Mouse (Mus musculus) MEL (cell line): ENCODE results near the gene Mfsd13b. TPM values are rescaled to one million over a fixed set of nuclear protein-coding genes. Genes with fewer than 3 reads are reported as not detected.

Source experiments
- DNase-seq: peaks from one replicate; pipeline ENCODE4 v3.0.0; 2011; ENCODE audit warnings: low read depth, low spot score
- H3K27ac ChIP-seq: 2 replicates; pipeline ENCODE4 v1.5.1; 2012; ENCODE audit warnings: low read depth, mild to moderate bottlenecking, control low read depth, low read length, moderate library complexity; ENCODE audit not compliant: control insufficient read depth
- H3K27me3 ChIP-seq, 2 experiments: fragments of 150-350 bp in 1 of 2; sonication (generic) in 1 of 2; 2 replicates each; pipeline ENCODE4 v1.6.1; 2012; ENCODE audit warnings: low read length in 2 of 2, mild to moderate bottlenecking in 2 of 2, improper control_type of control experiment in 1 of 2, moderate library complexity in 1 of 2; ENCODE audit not compliant: insufficient read depth in 2 of 2, control insufficient read depth in 1 of 2
- H3K36me3 ChIP-seq, 2 experiments: 2 replicates each; pipeline ENCODE4 v1.6.1; 2012 to 2014; ENCODE audit warnings: low read length in 2 of 2, improper control_type of control experiment in 1 of 2, inconsistent platforms in 1 of 2, mild to moderate bottlenecking in 1 of 2; ENCODE audit not compliant: insufficient read depth in 2 of 2, control insufficient read depth in 1 of 2
- H3K4me1 ChIP-seq, 2 experiments: fragments of 150-350 bp in 1 of 2; sonication (generic) in 1 of 2; 2 replicates each; pipeline ENCODE4 v1.6.1; 2012; ENCODE audit warnings: low read length in 2 of 2, improper control_type of control experiment in 1 of 2, mild to moderate bottlenecking in 1 of 2; ENCODE audit not compliant: insufficient read depth in 2 of 2, control insufficient read depth in 1 of 2
- H3K4me3 ChIP-seq, 2 experiments: fragments of 150-350 bp in 1 of 2; sonication (generic) in 1 of 2; 2 replicates each; pipeline ENCODE4 v1.5.1; 2012; ENCODE audit warnings: low read depth in 2 of 2, low read length in 2 of 2, mild to moderate bottlenecking in 2 of 2, moderate library complexity in 2 of 2, control low read depth in 1 of 2, improper control_type of control experiment in 1 of 2; ENCODE audit not compliant: control insufficient read depth in 1 of 2, insufficient read depth in 1 of 2
- H3K79me2 ChIP-seq: 2 replicates; pipeline ENCODE4 v1.6.1; 2012; ENCODE audit warnings: mild to moderate bottlenecking, low read length, moderate library complexity; ENCODE audit not compliant: control insufficient read depth, poor library complexity, insufficient read depth
- H3K9ac ChIP-seq: 2 replicates; pipeline ENCODE4 v1.6.1; 2012; ENCODE audit warnings: low read depth, mild to moderate bottlenecking, control low read depth, low read length, moderate library complexity; ENCODE audit not compliant: control insufficient read depth, poor library complexity, severe bottlenecking
- H3K9me3 ChIP-seq: fragments of 150-350 bp; sonication (generic); replicated peaks from 2 replicates; pipeline ENCODE4 v1.6.1; 2012; ENCODE audit warnings: mild to moderate bottlenecking, low read length, improper control_type of control experiment, moderate library complexity; ENCODE audit not compliant: insufficient read depth
- BHLHE40 ChIP-seq: IDR thresholded peaks from 2 replicates; pipeline ENCODE4 v1.6.1; 2012; ENCODE audit warnings: low read depth, mild to moderate bottlenecking, inconsistent platforms, low read length, improper control_type of control experiment, borderline replicate concordance
- CHD1 ChIP-seq: IDR thresholded peaks from 2 replicates; pipeline ENCODE4 v1.6.1; 2012; ENCODE audit warnings: low read depth, mild to moderate bottlenecking, inconsistent platforms, low read length, improper control_type of control experiment
- CHD2 ChIP-seq: IDR thresholded peaks from 2 replicates; pipeline ENCODE4 v1.6.1; 2011; ENCODE audit warnings: low read length, improper control_type of control experiment
- CTCF ChIP-seq, 3 experiments: IDR thresholded peaks in 2 of 3; conservative IDR thresholded peaks in 1 of 3; 2 replicates each; pipeline ENCODE4 v1.5.1; 2011 to 2012; ENCODE audit warnings: low read length in 3 of 3, low read depth in 2 of 3, mild to moderate bottlenecking in 2 of 3, improper control_type of control experiment in 1 of 3, inconsistent platforms in 1 of 3, mixed read lengths in 1 of 3, moderate library complexity in 1 of 3; ENCODE audit not compliant: control insufficient read depth in 1 of 3, insufficient read depth in 1 of 3, poor library complexity in 1 of 3, severe bottlenecking in 1 of 3
- E2F4 ChIP-seq: IDR thresholded peaks from 2 replicates; pipeline ENCODE4 v1.6.1; 2011; ENCODE audit warnings: low read depth, low read length, improper control_type of control experiment, borderline replicate concordance
- ELF1 ChIP-seq: IDR thresholded peaks from 2 replicates; pipeline ENCODE4 v1.6.1; 2014; ENCODE audit warnings: low read depth, mild to moderate bottlenecking, inconsistent platforms, low read length, improper control_type of control experiment, moderate library complexity
- EP300 ChIP-seq, 2 experiments: IDR thresholded peaks; 2 replicates each; pipeline ENCODE4 v1.6.1; 2011; ENCODE audit warnings: improper control_type of control experiment in 2 of 2, low read length in 2 of 2, low read depth in 1 of 2, mild to moderate bottlenecking in 1 of 2
- ETS1 ChIP-seq: IDR thresholded peaks from 2 replicates; pipeline ENCODE4 v1.6.1; 2012; ENCODE audit warnings: low read depth, mild to moderate bottlenecking, inconsistent platforms, low read length, improper control_type of control experiment, moderate library complexity
- GABPA ChIP-seq: IDR thresholded peaks from 2 replicates; pipeline ENCODE4 v1.6.1; 2012; ENCODE audit warnings: low read depth, mild to moderate bottlenecking, inconsistent platforms, low read length, improper control_type of control experiment, moderate library complexity
- GATA1 ChIP-seq: IDR thresholded peaks from 2 replicates; pipeline ENCODE4 v1.6.1; 2011; ENCODE audit warnings: low read depth, low read length, improper control_type of control experiment
- HCFC1 ChIP-seq: IDR thresholded peaks from 2 replicates; pipeline ENCODE4 v1.6.1; 2012; ENCODE audit warnings: low read depth, mild to moderate bottlenecking, inconsistent platforms, low read length, improper control_type of control experiment, moderate library complexity
- JUND ChIP-seq: IDR thresholded peaks from 2 replicates; pipeline ENCODE4 v1.6.1; 2011; ENCODE audit warnings: low read depth, mild to moderate bottlenecking, improper control_type of control experiment, low read length
- KAT2A ChIP-seq: conservative IDR thresholded peaks from 2 replicates; pipeline ENCODE4 v1.6.1; 2012; ENCODE audit warnings: low read depth, low read length, improper control_type of control experiment, inconsistent platforms
- MAFK ChIP-seq: IDR thresholded peaks from 2 replicates; pipeline ENCODE4 v1.6.1; 2011; ENCODE audit warnings: low read depth, mild to moderate bottlenecking, low read length, improper control_type of control experiment, borderline replicate concordance
- MAZ ChIP-seq: IDR thresholded peaks from 2 replicates; pipeline ENCODE4 v1.6.1; 2012; ENCODE audit warnings: low read depth, mild to moderate bottlenecking, inconsistent platforms, low read length, improper control_type of control experiment
- MEF2A ChIP-seq: IDR thresholded peaks from 2 replicates; pipeline ENCODE4 v1.6.1; 2014; ENCODE audit warnings: low read depth, mild to moderate bottlenecking, inconsistent platforms, low read length, improper control_type of control experiment; ENCODE audit not compliant: poor library complexity, insufficient replicate concordance, severe bottlenecking; ENCODE audit errors: extremely low read depth
- MXI1 ChIP-seq: IDR thresholded peaks from 2 replicates; pipeline ENCODE4 v1.6.1; 2011; ENCODE audit warnings: mild to moderate bottlenecking, low read depth, low read length, improper control_type of control experiment
- MYB ChIP-seq: IDR thresholded peaks from 2 replicates; pipeline ENCODE4 v1.6.1; 2011; ENCODE audit warnings: mild to moderate bottlenecking, low read depth, low read length, improper control_type of control experiment
- MYC ChIP-seq: IDR thresholded peaks from 2 replicates; pipeline ENCODE4 v1.6.1; 2011; ENCODE audit warnings: low read depth, mild to moderate bottlenecking, low read length, improper control_type of control experiment, moderate library complexity
- NELFE ChIP-seq: IDR thresholded peaks from 2 replicates; pipeline ENCODE4 v1.6.1; 2011; ENCODE audit warnings: low read depth, low read length, improper control_type of control experiment
- NRF1 ChIP-seq: IDR thresholded peaks from 2 replicates; pipeline ENCODE4 v1.6.1; 2014; ENCODE audit warnings: low read depth, mild to moderate bottlenecking, inconsistent platforms, low read length, improper control_type of control experiment, moderate library complexity; ENCODE audit not compliant: poor library complexity, insufficient read depth, severe bottlenecking
- POLR2A ChIP-seq, 2 experiments: IDR thresholded peaks; 2 replicates each; pipeline ENCODE4 v1.6.1; 2011 to 2012; ENCODE audit warnings: low read length in 2 of 2, mild to moderate bottlenecking in 2 of 2, control low read depth in 1 of 2, improper control_type of control experiment in 1 of 2, low read depth in 1 of 2, moderate library complexity in 1 of 2; ENCODE audit not compliant: control insufficient read depth in 1 of 2, insufficient read depth in 1 of 2, poor library complexity in 1 of 2
- POLR2AphosphoS2 ChIP-seq: IDR thresholded peaks from 2 replicates; pipeline ENCODE4 v1.6.1; 2011; ENCODE audit warnings: low read length, improper control_type of control experiment
- SIN3A ChIP-seq: IDR thresholded peaks from 2 replicates; pipeline ENCODE4 v1.6.1; 2012; ENCODE audit warnings: low read length, improper control_type of control experiment, inconsistent platforms
- SMC3 ChIP-seq: IDR thresholded peaks from 2 replicates; pipeline ENCODE4 v1.6.1; 2011; ENCODE audit warnings: low read depth, low read length, improper control_type of control experiment
- TAL1 ChIP-seq: IDR thresholded peaks from 2 replicates; pipeline ENCODE4 v1.6.1; 2012; ENCODE audit warnings: mild to moderate bottlenecking, inconsistent platforms, low read length, moderate library complexity, mixed read lengths
- TBP ChIP-seq: IDR thresholded peaks from 2 replicates; pipeline ENCODE4 v1.8.0; 2011; ENCODE audit warnings: low read depth, low read length, improper control_type of control experiment
- TCF12 ChIP-seq: IDR thresholded peaks from 2 replicates; pipeline ENCODE4 v1.6.1; 2014; ENCODE audit warnings: low read depth, mild to moderate bottlenecking, inconsistent platforms, low read length, improper control_type of control experiment, moderate library complexity
- UBTF ChIP-seq: IDR thresholded peaks from 2 replicates; pipeline ENCODE4 v1.6.1; 2012; ENCODE audit warnings: low read depth, mild to moderate bottlenecking, inconsistent platforms, low read length, improper control_type of control experiment, moderate library complexity, borderline replicate concordance; ENCODE audit not compliant: insufficient read depth
- USF1 ChIP-seq: IDR thresholded peaks from 2 replicates; pipeline ENCODE4 v1.6.1; 2014; ENCODE audit warnings: low read depth, mild to moderate bottlenecking, inconsistent platforms, low read length, improper control_type of control experiment, moderate library complexity
- USF2 ChIP-seq, 2 experiments: IDR thresholded peaks; 2 replicates each; pipeline ENCODE4 v1.6.1; 2011 to 2012; ENCODE audit warnings: improper control_type of control experiment in 2 of 2, low read length in 2 of 2, borderline replicate concordance in 1 of 2, inconsistent platforms in 1 of 2, low read depth in 1 of 2, mild to moderate bottlenecking in 1 of 2; ENCODE audit not compliant: insufficient read depth in 1 of 2
- ZC3H11A ChIP-seq: IDR thresholded peaks from 2 replicates; pipeline ENCODE4 v1.6.1; 2012; ENCODE audit warnings: low read depth, mild to moderate bottlenecking, inconsistent platforms, low read length, improper control_type of control experiment
- ZKSCAN1 ChIP-seq: IDR thresholded peaks from 2 replicates; pipeline ENCODE4 v1.6.1; 2012; ENCODE audit warnings: low read depth, mild to moderate bottlenecking, inconsistent platforms, low read length, improper control_type of control experiment, moderate library complexity
- ZMIZ1 ChIP-seq: IDR thresholded peaks from 2 replicates; pipeline ENCODE4 v1.6.1; 2012; ENCODE audit warnings: low read depth, mild to moderate bottlenecking, inconsistent platforms, low read length, improper control_type of control experiment, moderate library complexity
- ZNF384 ChIP-seq: IDR thresholded peaks from 2 replicates; pipeline ENCODE4 v1.6.1; 2012; ENCODE audit warnings: low read depth, mild to moderate bottlenecking, inconsistent platforms, low read length, improper control_type of control experiment
- polyA plus RNA-seq, 2 experiments: library from polyadenylated mRNA; stranded (reverse) in 1 of 2; unstranded in 1 of 2; fragments of >175 nt in 1 of 2; fragments of >200 nt in 1 of 2; gene quantifications; 2 replicates each; pipeline versions ENCODE4 v1.2.1 to v1.2.4; 2012; ENCODE audit warnings: low replicate concordance in 2 of 2, low read depth in 1 of 2; ENCODE audit not compliant: insufficient read length in 2 of 2, insufficient read depth in 1 of 2, missing spikeins in 1 of 2
- total RNA-seq: library from RNA; depleted of rRNA; stranded (reverse); fragments of 300-350 nt; gene quantifications from 2 replicates; pipeline ENCODE4 v1.2.3, GENCODE M21; 2012

Mfsd13b gene
- total and polyA plus RNA-seq, 3 experiments, result 0.17 TPM; not detected in 2

DNA sequence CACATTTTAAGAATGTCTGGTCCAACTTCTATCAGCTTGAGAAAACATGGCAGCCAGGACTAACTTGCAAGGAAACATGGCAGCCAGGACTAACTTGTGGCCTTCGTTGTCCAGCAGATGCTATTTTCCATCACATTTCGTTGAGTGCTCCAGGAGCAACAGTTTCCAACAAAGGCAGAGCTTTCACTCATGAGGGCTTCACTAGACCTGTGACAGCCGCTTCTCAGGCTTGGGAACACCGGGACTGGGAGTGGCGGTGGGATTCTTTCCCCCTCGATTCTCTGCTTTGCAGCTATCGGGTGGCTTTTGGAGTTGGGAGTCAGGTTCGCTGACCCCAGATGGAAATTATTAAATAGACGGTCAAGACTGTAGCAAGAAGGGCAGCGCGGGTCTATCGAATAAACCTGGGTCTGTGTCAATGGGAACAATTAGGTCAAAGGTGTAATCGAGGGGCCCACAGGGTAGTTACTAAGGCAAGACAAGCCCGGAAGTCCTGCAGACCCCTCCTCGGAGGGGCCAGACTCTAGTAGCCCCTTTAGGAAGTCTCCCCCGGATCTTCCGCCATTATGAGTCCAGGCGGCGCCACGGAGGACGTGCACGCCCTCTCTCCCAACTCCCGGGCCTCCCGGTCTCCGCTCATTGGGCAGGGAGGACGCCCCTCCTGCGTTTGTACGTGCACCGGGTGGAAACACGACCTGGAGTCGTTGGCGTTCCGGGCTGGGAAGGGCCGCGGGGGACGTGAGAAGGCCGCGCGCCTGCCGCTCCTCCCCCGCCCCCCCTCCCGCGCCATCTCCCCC, 51.7 kb downstream of the Mfsd13b start, which contains the start of gene Mettl9:
Gene Mettl9, plus strand, starts transcription at position 590 of the 797 bp plus-strand sequence.
- DNase-seq, result peak; percentile 97
- H3K4me3 ChIP-seq, result peak within 1 kb of the TSS; percentile 91 to 98
- peak within 1 kb of the TSS; percentile 95 for H3K9ac ChIP-seq
- H3K4me1 ChIP-seq, result peaks cover 9 to 24% of the 10 kb centered on the region in 2 experiments
- H3K27me3 ChIP-seq, result no peaks in the 10 kb centered on the region
- H3K79me2 ChIP-seq, result peaks cover 42% of the 10 kb centered on the region
- peak within 1 kb of the TSS; percentile 73 for H3K27ac ChIP-seq
- H3K9me3 ChIP-seq, result no peaks in the 10 kb centered on the region
- peaks cover 0 to 33% of the 10 kb centered on the region in 2 experiments; a peak in 2 of 4 replicates for H3K36me3 ChIP-seq
- TF ChIP-seq ZMIZ1 (peak; percentile 59), CHD2 (no peak), CHD1 (no peak), NRF1 (no peak), ZKSCAN1 (no peak), TAL1 (no peak), POLR2A (IDR thresholded peaks at IDR 0.05; ENCODE audit: control insufficient read depth in 1 of 2, insufficient read depth in 1 of 2, low read depth in 1 of 2, low read length in 2 of 2, poor library complexity in 1 of 2) (peak; percentile 88 to 95), MYB (no peak), SIN3A (peak; percentile 79), NELFE (peak; percentile 86), POLR2AphosphoS2 (peak; percentile 83), UBTF (no peak), ELF1 (peak; percentile 50; the same call in 1 of the 2 replicates), MYC (0 out of 2 replicates have a peak, but pooled peaks have one; percentile 59), BHLHE40 (no peak), TCF12 (peak; percentile 84), USF1 (no peak), CTCF (IDR thresholded peaks at IDR 0.05 in 2 of 3, conservative IDR thresholded peaks at IDR 0.05 in 1 of 3; ENCODE audit: control insufficient read depth in 1 of 3, insufficient read depth in 1 of 3, low read depth in 2 of 3, low read length in 3 of 3, poor library complexity in 1 of 3, severe bottlenecking in 1 of 3) (0 out of 6 replicates have a peak, but pooled peaks of 1 of the 3 experiments have one; percentile 2), MAZ (peak; percentile 95), EP300 (IDR thresholded peaks at IDR 0.05; ENCODE audit: low read depth in 1 of 2, low read length in 2 of 2) (peak in 1 of 2 experiments; percentile 4; a peak in 1 of 4 replicates), MXI1 (peak; percentile 76; the same call in 1 of the 2 replicates), ZNF384 (no peak), JUND (no peak), ETS1 (no peak), E2F4 (no peak), HCFC1 (peak; percentile 93), SMC3 (no peak), GATA1 (no peak), MAFK (no peak), GABPA (no peak), MEF2A (no peak), KAT2A (peak; percentile 75; the same call in 1 of the 2 replicates), TBP (peak; percentile 87), USF2 (IDR thresholded peaks at IDR 0.05; ENCODE audit: borderline replicate concordance in 1 of 2, insufficient read depth in 1 of 2, low read depth in 1 of 2, low read length in 2 of 2) (no peak), ZC3H11A (no peak)
